Mouse (Mus musculus): ENCODE measurements around the gene Fam173a.

GRCm38 (mm10) chr17:25809606-25810340 is 17.1 kb upstream of the Fam173a start:
- TF ChIP-seq POLR2A (IDR thresholded peaks at IDR 0.05; ENCODE audit: borderline replicate concordance, extremely low read depth, low read depth, low read length) (no peak), CTCF (IDR thresholded peaks at IDR 0.05; ENCODE audit: insufficient read depth, low read length) (no peak)
